Mouse (Mus musculus): ENCODE results near the gene Ddx46. TPM values are rescaled to one million over a fixed set of nuclear protein-coding genes. Genes with fewer than 3 reads are reported as not detected.

Gene Ddx46
- 18.3 and 20.6 TPM in 2 replicates for polyA plus RNA-seq (2015; fragmentation: Nextera tagmentation; extraction: Ambion mirVana)

DNA sequence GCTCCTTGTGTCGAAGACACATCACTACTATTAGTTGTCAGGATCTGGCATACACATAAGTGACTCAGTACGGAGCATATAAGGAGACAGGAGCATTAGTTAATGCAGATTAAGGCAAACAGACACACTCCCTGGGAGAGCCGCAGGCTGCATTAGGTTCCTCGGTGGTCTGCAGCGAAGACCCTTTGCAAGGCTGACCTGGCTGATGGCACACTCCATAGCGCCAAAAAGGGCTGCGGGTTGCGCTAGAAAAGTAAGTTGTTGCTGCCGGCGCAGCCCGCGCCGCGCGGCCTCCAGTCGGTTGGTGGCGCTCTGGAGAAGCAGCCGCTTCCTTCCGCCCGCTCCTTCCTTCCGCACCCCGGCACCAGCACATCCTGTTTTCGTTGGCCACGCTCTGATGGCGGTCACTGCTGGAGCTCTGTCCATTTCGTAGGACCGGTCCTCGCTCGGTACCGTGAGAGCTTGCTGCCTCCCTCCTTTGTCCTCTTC lies at the start of gene Ddx46:
TSS of gene Ddx46 (plus strand) at position 389 of the 489 bp plus-strand sequence.

GRCm38 (mm10) chr13:55599566-55600540 lies 35.0 kb upstream of the Ddx46 start, which contains the start of gene B4galt7:
B4galt7 (plus strand) TSS chr13:55599896.

DNA sequence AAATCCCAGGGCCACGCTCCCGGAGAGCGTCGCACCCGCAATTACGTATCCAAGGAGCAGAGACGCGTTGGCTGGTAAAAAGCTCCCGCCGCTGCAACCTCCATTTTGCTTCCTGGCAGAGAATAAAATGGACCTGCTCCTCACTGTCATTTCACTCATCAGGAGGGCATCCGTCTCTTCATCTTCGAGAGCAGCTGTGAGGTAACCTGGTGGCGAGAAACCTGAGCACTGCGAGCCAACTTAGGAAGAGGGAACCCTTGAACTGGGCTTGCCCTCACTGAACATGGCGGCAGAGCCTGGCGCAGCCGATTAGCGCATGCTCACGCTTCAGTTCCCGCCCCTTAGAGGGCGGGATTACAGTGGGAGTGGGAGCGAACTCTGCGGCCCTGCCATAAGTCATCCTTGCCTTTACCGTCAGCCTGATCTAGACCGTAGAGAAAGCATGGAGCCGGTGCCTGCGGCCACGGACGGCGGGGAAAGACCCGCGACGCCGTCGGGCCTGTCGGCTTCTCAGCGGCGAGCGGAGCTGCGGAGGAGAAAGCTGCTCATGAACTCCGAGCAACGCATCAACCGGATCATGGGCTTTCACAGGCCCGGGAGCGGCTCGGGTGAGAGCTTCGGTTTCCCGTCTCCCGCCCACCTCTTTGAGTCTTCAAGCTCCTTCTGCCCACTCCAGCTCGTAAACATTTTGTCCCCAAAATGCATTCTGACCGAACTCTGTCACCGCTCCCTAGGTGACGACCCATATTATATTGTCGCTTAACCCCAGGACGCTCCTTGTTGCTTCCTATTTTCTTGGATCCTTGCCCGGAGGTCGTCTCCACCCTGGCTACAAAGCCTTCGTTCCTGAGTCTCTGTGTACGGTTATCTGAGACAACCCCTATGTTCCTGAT lies 11.9 kb upstream of the Ddx46 start, which contains the start of gene Caml:
TSS of gene Caml (plus strand) at position 357 of the 893 bp plus-strand sequence.

DNA sequence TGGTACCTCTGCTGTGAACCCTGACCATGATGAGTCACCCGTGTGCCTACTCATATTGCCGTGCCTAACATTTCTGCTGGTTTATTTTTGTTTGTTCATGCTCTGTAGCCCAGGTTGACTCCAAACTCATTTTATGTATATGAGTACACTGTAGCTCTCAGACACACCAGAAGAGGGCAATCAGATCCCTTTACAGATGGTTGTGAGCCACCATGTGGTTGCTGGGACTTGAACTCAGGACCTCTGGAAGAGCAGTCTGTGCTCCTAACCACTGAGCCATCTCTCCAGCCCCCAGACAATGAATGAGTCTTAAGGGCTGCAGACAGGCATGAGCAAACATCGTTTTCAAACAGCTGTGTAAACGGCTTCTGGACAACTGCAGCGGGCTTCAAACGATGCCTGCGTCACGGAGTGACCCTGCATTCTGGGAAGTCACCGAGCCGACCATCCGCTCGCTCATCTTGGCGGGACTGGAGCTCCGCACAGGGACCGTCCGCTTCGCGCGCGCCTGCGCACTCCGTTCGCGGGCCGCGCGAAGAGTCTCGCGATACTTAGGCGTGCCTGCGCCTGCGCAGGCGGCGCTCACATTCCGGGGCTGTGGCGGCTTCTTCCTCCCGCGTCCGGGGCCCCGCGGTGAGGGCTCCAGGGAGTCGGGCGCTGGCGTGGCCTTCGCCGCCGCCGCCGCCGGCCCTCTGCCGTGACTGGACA lies 57.9 kb downstream of the Ddx46 start, which contains the start of gene B230219D22Rik:
TSS of gene B230219D22Rik (plus strand) at position 590 of the 708 bp plus-strand sequence.

DNA sequence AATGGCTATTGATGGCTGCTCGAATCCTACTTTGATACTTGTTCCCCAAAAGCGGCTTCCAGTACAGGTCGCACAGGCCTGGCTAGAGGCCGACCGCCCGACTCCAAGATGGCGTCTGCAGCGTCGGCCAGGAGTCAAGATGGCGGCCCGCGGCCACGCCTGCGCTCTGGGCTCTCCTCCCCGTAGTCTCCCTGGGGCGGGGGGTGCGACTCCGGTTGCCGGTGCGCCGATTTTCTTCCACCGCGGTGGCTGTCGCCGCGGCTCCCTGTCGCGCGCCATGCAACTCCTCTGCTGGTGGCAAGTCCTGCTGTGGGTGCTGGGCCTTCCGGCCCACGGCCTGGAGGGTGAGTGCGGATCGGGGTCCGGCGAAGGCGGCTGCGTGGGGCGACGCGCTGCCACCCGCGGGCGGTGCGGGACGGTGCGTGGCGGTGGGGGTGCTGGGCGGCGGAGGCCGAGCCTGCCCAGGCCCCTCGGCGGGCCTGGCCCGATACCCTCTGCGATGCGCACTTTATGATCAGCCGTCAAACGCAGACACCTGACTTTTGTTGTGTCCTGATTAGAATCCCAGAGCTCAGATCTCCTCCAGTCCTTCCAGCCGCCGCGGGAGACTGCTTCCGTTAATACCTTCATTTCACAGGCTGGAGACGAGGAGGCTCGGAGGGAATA lies 79.8 kb downstream of the Ddx46 start, which contains the start of gene Txndc15:
TSS of gene Txndc15 (plus strand) at position 150 of the 666 bp plus-strand sequence.

DNA sequence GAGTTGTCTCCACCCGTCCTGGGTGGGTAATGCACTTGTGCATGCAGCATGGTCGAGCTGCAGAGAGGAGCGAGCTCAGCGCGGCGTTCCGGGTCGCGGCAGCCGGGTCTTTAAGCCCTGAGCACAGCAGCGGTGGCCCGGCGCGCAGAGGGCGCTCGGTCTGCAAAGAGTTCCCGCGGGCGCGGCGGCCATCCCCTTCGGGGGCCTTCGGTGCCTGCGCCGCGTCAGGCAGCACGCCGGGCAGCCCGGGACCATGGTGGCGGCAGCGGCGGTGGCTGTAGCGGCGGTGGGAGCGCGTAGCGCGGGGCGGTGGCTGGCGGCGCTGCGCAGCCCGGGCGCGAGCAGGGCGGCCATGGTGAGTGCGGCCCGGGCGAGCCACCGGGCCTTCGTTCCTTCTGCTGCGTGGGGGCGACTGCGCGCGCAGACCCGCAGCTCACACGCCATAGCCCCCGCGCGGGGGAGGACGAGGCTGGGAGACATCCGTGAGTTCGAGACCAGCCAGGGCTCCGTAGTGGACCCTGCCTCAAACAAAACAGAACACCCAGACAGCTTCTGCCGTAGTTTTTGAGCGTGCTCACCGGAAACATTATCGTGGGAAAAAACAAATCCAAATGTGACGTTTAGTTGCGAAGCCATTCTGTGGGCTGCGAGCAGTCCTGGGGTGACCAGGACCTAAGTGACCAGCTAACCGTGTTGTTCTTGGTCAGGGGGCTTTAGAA lies 92.5 kb downstream of the Ddx46 start, which contains the start of gene Pcbd2:
TSS of gene Pcbd2 (plus strand) at position 249 of the 719 bp plus-strand sequence.

Other genes with a start within 250 kb of the Ddx46 start
- gene Slc34a1, start 236.8 kb upstream of the Ddx46 start, polyA plus RNA-seq (2015; fragmentation: Nextera tagmentation; extraction: Ambion mirVana), result not detected in 2 replicates
- gene Pfn3, start 219.8 kb upstream of the Ddx46 start, polyA plus RNA-seq (2015; fragmentation: Nextera tagmentation; extraction: Ambion mirVana), result 1.5 and 3.3 TPM in 2 replicates
- 0.11 and 0.63 TPM in 2 replicates for gene F12, start 208.2 kb upstream of the Ddx46 start, polyA plus RNA-seq (2015; fragmentation: Nextera tagmentation; extraction: Ambion mirVana)
- 33.0 and 37.2 TPM in 2 replicates for gene Grk6, start 190.0 kb upstream of the Ddx46 start, polyA plus RNA-seq (2015; fragmentation: Nextera tagmentation; extraction: Ambion mirVana)
- 5.5 and 6.3 TPM in 2 replicates for gene Prr7, start 170.8 kb upstream of the Ddx46 start, polyA plus RNA-seq (2015; fragmentation: Nextera tagmentation; extraction: Ambion mirVana)
- 261 and 300 TPM in 2 replicates for gene Dbn1, start 146.9 kb upstream of the Ddx46 start, polyA plus RNA-seq (2015; fragmentation: Nextera tagmentation; extraction: Ambion mirVana)
- gene Pdlim7, start 121.4 kb upstream of the Ddx46 start, polyA plus RNA-seq (2015; fragmentation: Nextera tagmentation; extraction: Ambion mirVana), result 141 and 174 TPM in 2 replicates
- 2.1 and 2.5 TPM in 2 replicates for gene Dok3, start 105.7 kb upstream of the Ddx46 start, polyA plus RNA-seq (2015; fragmentation: Nextera tagmentation; extraction: Ambion mirVana)
- 37.2 and 40.7 TPM in 2 replicates for gene Ddx41, start 98.4 kb upstream of the Ddx46 start, polyA plus RNA-seq (2015; fragmentation: Nextera tagmentation; extraction: Ambion mirVana)
- gene Fam193b, start 63.9 kb upstream of the Ddx46 start, polyA plus RNA-seq (2015; fragmentation: Nextera tagmentation; extraction: Ambion mirVana), result 30.6 and 35.3 TPM in 2 replicates
- 100 TPM in 2 replicates for gene Tmed9, start 61.3 kb upstream of the Ddx46 start, polyA plus RNA-seq (2015; fragmentation: Nextera tagmentation; extraction: Ambion mirVana)
- gene B4galt7, start 35.1 kb upstream of the Ddx46 start, polyA plus RNA-seq (2015; fragmentation: Nextera tagmentation; extraction: Ambion mirVana), result 44.6 and 45.7 TPM in 2 replicates
- gene Caml, start 12.0 kb upstream of the Ddx46 start, polyA plus RNA-seq (2015; fragmentation: Nextera tagmentation; extraction: Ambion mirVana), result 108 and 111 TPM in 2 replicates
- gene B230219D22Rik, start 58.1 kb downstream of the Ddx46 start, polyA plus RNA-seq (2015; fragmentation: Nextera tagmentation; extraction: Ambion mirVana), result 66.1 and 66.5 TPM in 2 replicates
- gene Txndc15, start 79.6 kb downstream of the Ddx46 start, polyA plus RNA-seq (2015; fragmentation: Nextera tagmentation; extraction: Ambion mirVana), result 131 and 132 TPM in 2 replicates
- 40.6 and 42.2 TPM in 2 replicates for gene Pcbd2, start 92.3 kb downstream of the Ddx46 start, polyA plus RNA-seq (2015; fragmentation: Nextera tagmentation; extraction: Ambion mirVana)
- 0.29 and 0.49 TPM in 2 replicates for gene Catsper3, start 149.5 kb downstream of the Ddx46 start, polyA plus RNA-seq (2015; fragmentation: Nextera tagmentation; extraction: Ambion mirVana)
- not detected in 2 replicates for gene Pitx1, start 201.2 kb downstream of the Ddx46 start, polyA plus RNA-seq (2015; fragmentation: Nextera tagmentation; extraction: Ambion mirVana)

Measured in neural tube, postnatal 0 days (tissue).